Comparison of ENCODE assay signal across 29 mouse cellular contexts in the genomic region with DNA sequence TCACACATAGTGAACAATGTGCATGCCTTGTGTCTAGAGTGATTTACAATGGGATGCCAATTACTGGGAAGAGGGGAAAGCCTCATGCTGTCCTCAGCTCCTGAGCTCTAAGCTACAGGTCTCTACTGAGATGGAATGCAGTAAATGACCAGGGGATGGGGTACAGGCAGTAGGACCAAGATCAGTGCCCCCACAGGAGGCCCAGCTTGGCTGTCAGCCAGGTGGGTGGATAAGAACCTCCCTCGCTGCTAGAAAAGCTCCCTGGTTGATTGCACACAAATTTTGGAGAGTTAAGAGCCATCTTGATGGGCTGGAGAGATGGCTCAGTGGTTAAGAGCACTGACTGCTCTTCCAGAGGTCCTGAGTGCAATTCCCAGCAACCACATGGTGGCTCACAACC.
"Had no signal": no experiment of that assay in that cellular context is flagged by ENCODE, and none has a peak within 500 bp of the region (broad histone marks: within the 10 kb centered on the region; RNA-seq: fewer than 3 reads in every experiment).

No protein-coding gene starts in this region.

- H3K4me1 ChIP-seq: heart, embryonic 15.5 days; hindbrain, embryonic 10.5 days; hindbrain, embryonic 13.5 days; hindbrain, embryonic 15.5 days; intestine, embryonic 15.5 days; kidney, embryonic 15.5 days had no signal

- DNase-seq: heart, postnatal 10 days; heart, postnatal 14 days; heart, postnatal 36 days; heart, postnatal 4 days; kidney, adult 11 months; kidney, adult 18-20 months; kidney, adult 2 months; kidney, adult 8-10 months; kidney, adult 9 months; kidney, postnatal 10 days; kidney, postnatal 14 days; kidney, postnatal 25 days; kidney, postnatal 36 days; kidney, postnatal 4 days; layer of hippocampus, adult 9-11 months; layer of hippocampus, postnatal 36 days had no signal

- H3K4me3 ChIP-seq: heart, embryonic 12.5 days; heart, embryonic 13.5 days; heart, embryonic 15.5 days; hindbrain, embryonic 10.5 days; hindbrain, embryonic 12.5 days; hindbrain, embryonic 13.5 days; hindbrain, embryonic 15.5 days; intestine, embryonic 15.5 days; kidney, embryonic 15.5 days; layer of hippocampus, adult 2 months had no signal

- H3K36me3 ChIP-seq: heart, embryonic 12.5 days; heart, embryonic 13.5 days; heart, embryonic 15.5 days; hindbrain, embryonic 10.5 days; hindbrain, embryonic 12.5 days; hindbrain, embryonic 13.5 days; hindbrain, embryonic 15.5 days; intestine, embryonic 15.5 days; kidney, embryonic 15.5 days had no signal

- H3K27me3 ChIP-seq: hindbrain, embryonic 15.5 days; intestine, embryonic 15.5 days; kidney, embryonic 15.5 days had no signal

- H3K27ac ChIP-seq: heart, embryonic 13.5 days; heart, embryonic 15.5 days; hindbrain, embryonic 10.5 days; hindbrain, embryonic 12.5 days; hindbrain, embryonic 13.5 days; hindbrain, embryonic 14.5 days; hindbrain, embryonic 15.5 days; hindbrain, postnatal 0 days; intestine, embryonic 15.5 days; kidney, embryonic 15.5 days; kidney, postnatal 0 days; layer of hippocampus, adult 2 months had no signal

- H3K9me3 ChIP-seq: heart, embryonic 12.5 days; heart, embryonic 13.5 days; heart, embryonic 15.5 days; hindbrain, embryonic 10.5 days; hindbrain, embryonic 12.5 days; hindbrain, embryonic 13.5 days; hindbrain, embryonic 15.5 days; intestine, embryonic 15.5 days; kidney, embryonic 15.5 days had no signal
